Mouse (Mus musculus) limb, embryonic 14.5 days (tissue): ENCODE measurements around the gene Trappc13. TPM values are rescaled to one million over a fixed set of nuclear protein-coding genes. Genes with fewer than 3 reads are reported as not detected.

Experiments
- ATAC-seq: fragments of 200-750 bp; cut with Nextera tagmentation; 2 replicates; pipeline ENCODE4 v1.8.0; 2017; ENCODE audit warnings: low read depth, moderate number of reproducible peaks, moderate TSS enrichment; ENCODE audit not compliant: low FRiP score
- DNase-seq: peaks from one replicate; pipeline ENCODE4 v3.0.0-alpha.2; 2015; ENCODE audit warnings: low spot score
- H3K27ac ChIP-seq: fragments of 300-500 bp; sonication (generic); replicated peaks from 2 replicates; pipeline ENCODE4 v1.5.1; 2014; ENCODE audit warnings: low read depth, mild to moderate bottlenecking, low read length, moderate library complexity, mixed read lengths
- H3K27me3 ChIP-seq: fragments of 300-500 bp; sonication (generic); 2 replicates; pipeline ENCODE4 v1.6.1; 2014; ENCODE audit warnings: low read length, mixed read lengths; ENCODE audit not compliant: control insufficient read depth, insufficient read depth
- H3K36me3 ChIP-seq: fragments of 300-500 bp; sonication (generic); 2 replicates; pipeline ENCODE4 v1.6.1; 2014; ENCODE audit warnings: mild to moderate bottlenecking, low read length, moderate library complexity, mixed read lengths; ENCODE audit not compliant: control insufficient read depth, insufficient read depth
- H3K4me1 ChIP-seq: fragments of 300-500 bp; sonication (generic); 2 replicates; pipeline ENCODE4 v1.6.1; 2014; ENCODE audit warnings: antibody characterized with exemption, low read length, mixed read lengths; ENCODE audit not compliant: control insufficient read depth, insufficient read depth
- H3K4me2 ChIP-seq: fragments of 300-500 bp; sonication (generic); replicated peaks from 2 replicates; pipeline ENCODE4 v1.6.1; 2014; ENCODE audit warnings: low read depth, mild to moderate bottlenecking, low read length, moderate library complexity; ENCODE audit not compliant: severe bottlenecking
- H3K4me3 ChIP-seq: fragments of 300-500 bp; sonication (generic); replicated peaks from 2 replicates; pipeline ENCODE4 v1.5.1; 2014; ENCODE audit warnings: low read length
- H3K9ac ChIP-seq: fragments of 300-500 bp; sonication (generic); 2 replicates; pipeline ENCODE4 v1.6.1; 2014; ENCODE audit warnings: mild to moderate bottlenecking, low read depth, low read length, moderate library complexity; ENCODE audit not compliant: severe bottlenecking
- H3K9me3 ChIP-seq: fragments of 300-500 bp; sonication (generic); 2 replicates; pipeline ENCODE4 v1.6.1; 2016; ENCODE audit warnings: low read length; ENCODE audit not compliant: control insufficient read depth
- POLR2A ChIP-seq: fragments of 200-500 bp; IDR thresholded peaks from 2 replicates; pipeline ENCODE4 v1.8.0; 2012; ENCODE audit warnings: inconsistent platforms, mild to moderate bottlenecking, moderate library complexity, borderline replicate concordance; ENCODE audit not compliant: insufficient read depth, insufficient read length; ENCODE audit errors: extremely low read depth
- WGBS: fragments of 180-500 bp; shearing (Covaris S2); extraction: QIAGEN DNeasy Blood & Tissue Kit; methylation state at CpG from one replicate; pipeline ENCODE4 v1.1.7; 2014; 5-methylcytosine and 5-hydroxymethylcytosine counted together
- polyA plus RNA-seq, 2 experiments: library from polyadenylated mRNA; depleted of rRNA in 1 of 2; stranded (reverse) in 1 of 2; unstranded in 1 of 2; fragments of >200 nt; fragmentation: Nextera tagmentation in 1 of 2; extraction: Ambion mirVana in 1 of 2; gene quantifications; 2 replicates each; pipeline versions ENCODE4 v1.2.1 to v1.2.3; 2012 to 2014

The Trappc13 gene
- polyA plus RNA-seq, 2 experiments: 23.4 to 43.9 TPM

- peak within 1 kb of the TSS; percentile 80 for H3K4me3 ChIP-seq
- H3K27me3 ChIP-seq: no peaks in the 10 kb centered on the region
- under 1% methylated on average over 16 of the region's 44 CpGs for WGBS
- peak; percentile 95 for ATAC-seq
- H3K4me1 ChIP-seq: peaks cover 4% of the 10 kb centered on the region; the same call in 1 of the 2 replicates
- DNase-seq: peak; percentile 84
- H3K4me2 ChIP-seq: peak within 1 kb of the TSS; percentile 100
- no peaks in the 10 kb centered on the region for H3K36me3 ChIP-seq
- peak within 1 kb of the TSS; percentile 62 for H3K9ac ChIP-seq
- no peak within 1 kb of the TSS for H3K27ac ChIP-seq
- no peaks in the 10 kb centered on the region for H3K9me3 ChIP-seq
- TF ChIP-seq POLR2A: peak; percentile 36; the same call in 1 of the 2 replicates
Measured at GRCm38 (mm10) chr13:104109288-104109815, 68.9 kb downstream of the Trappc13 start, which contains the start of the genes Nln and Sgtb. Nln (minus strand) TSS chr13:104109614. Sgtb (plus strand) TSS chr13:104109741.

GRCm38 (mm10) chr13:104108651-104109287 lies 69.5 kb downstream of the Trappc13 start:
- H3K4me3 ChIP-seq: peak overlapping the region; percentile 80
- WGBS: under 1% methylated on average over 24 of the region's 24 CpGs
- peak overlapping the region; percentile 100 for H3K4me2 ChIP-seq
- H3K4me1 ChIP-seq: peaks cover 4% of the 10 kb centered on the region; the same call in 1 of the 2 replicates
- DNase-seq (peak; percentile 17), ATAC-seq (0 out of 2 replicates have a peak, but pooled peaks have one; percentile 2)
- H3K9ac ChIP-seq: peak overlapping the region; percentile 62
- H3K36me3 ChIP-seq: no peaks in the 10 kb centered on the region
- no peak overlapping the region for H3K27ac ChIP-seq
- no peaks in the 10 kb centered on the region for H3K9me3 ChIP-seq
- no peak for TF ChIP-seq POLR2A
- no peaks in the 10 kb centered on the region for H3K27me3 ChIP-seq

- 95% methylated on average over 5 of the region's 5 CpGs for WGBS
- no peak for ATAC-seq
Measured at GRCm38 (mm10) chr13:104101606-104102235, 76.5 kb downstream of the Trappc13 start.

GRCm38 (mm10) chr13:104100416-104100815 lies 77.9 kb downstream of the Trappc13 start:
- Histone ChIP-seq H3K4me2 (no peak overlapping the region), H3K27me3 (no peaks in the 10 kb centered on the region), H3K27ac (no peak overlapping the region), H3K9ac (no peak overlapping the region), H3K4me1 (no peaks in the 10 kb centered on the region; the same call in 1 of the 2 replicates), H3K36me3 (no peaks in the 10 kb centered on the region; the same call in 1 of the 2 replicates), H3K4me3 (no peak overlapping the region), H3K9me3 (no peaks in the 10 kb centered on the region)
- TF ChIP-seq POLR2A: no peak
- ATAC-seq (no peak), DNase-seq (no peak)
- 83% methylated on average over 4 of the region's 4 CpGs for WGBS

More at GRCm38 (mm10) chr13:104101606-104102235, 76.5 kb downstream of the Trappc13 start:
- no peak for DNase-seq
- Histone ChIP-seq H3K4me2 (no peak overlapping the region), H3K9me3 (no peaks in the 10 kb centered on the region), H3K4me3 (no peak overlapping the region), H3K36me3 (no peaks in the 10 kb centered on the region; the same call in 1 of the 2 replicates), H3K9ac (no peak overlapping the region), H3K27me3 (no peaks in the 10 kb centered on the region), H3K4me1 (no peaks in the 10 kb centered on the region), H3K27ac (no peak overlapping the region)
- TF ChIP-seq POLR2A: no peak

GRCm38 (mm10) chr13:104097190-104097589 lies 81.1 kb downstream of the Trappc13 start:
- WGBS: 95% methylated on average over 7 of the region's 7 CpGs
- no peak for DNase-seq
- Histone ChIP-seq H3K9me3 (no peaks in the 10 kb centered on the region), H3K4me3 (no peak overlapping the region), H3K27me3 (no peaks in the 10 kb centered on the region), H3K36me3 (no peaks in the 10 kb centered on the region; the same call in 1 of the 2 replicates), H3K27ac (no peak overlapping the region), H3K4me1 (no peaks in the 10 kb centered on the region; the same call in 1 of the 2 replicates), H3K9ac (no peak overlapping the region), H3K4me2 (no peak overlapping the region)
- no peak for TF ChIP-seq POLR2A
- ATAC-seq: no peak
